Mouse (Mus musculus): Measurements from ENCODE around the gene Cmtm4. TPM values are rescaled to one million over a fixed set of nuclear protein-coding genes. Genes with fewer than 3 reads are reported as not detected.
A peak's percentile ranks its signal among the peaks of the same experiment; 100 is the strongest.

Cmtm4 gene
- total RNA-seq, 1 experiment from 2014 or later, result 40.9 TPM

DNA sequence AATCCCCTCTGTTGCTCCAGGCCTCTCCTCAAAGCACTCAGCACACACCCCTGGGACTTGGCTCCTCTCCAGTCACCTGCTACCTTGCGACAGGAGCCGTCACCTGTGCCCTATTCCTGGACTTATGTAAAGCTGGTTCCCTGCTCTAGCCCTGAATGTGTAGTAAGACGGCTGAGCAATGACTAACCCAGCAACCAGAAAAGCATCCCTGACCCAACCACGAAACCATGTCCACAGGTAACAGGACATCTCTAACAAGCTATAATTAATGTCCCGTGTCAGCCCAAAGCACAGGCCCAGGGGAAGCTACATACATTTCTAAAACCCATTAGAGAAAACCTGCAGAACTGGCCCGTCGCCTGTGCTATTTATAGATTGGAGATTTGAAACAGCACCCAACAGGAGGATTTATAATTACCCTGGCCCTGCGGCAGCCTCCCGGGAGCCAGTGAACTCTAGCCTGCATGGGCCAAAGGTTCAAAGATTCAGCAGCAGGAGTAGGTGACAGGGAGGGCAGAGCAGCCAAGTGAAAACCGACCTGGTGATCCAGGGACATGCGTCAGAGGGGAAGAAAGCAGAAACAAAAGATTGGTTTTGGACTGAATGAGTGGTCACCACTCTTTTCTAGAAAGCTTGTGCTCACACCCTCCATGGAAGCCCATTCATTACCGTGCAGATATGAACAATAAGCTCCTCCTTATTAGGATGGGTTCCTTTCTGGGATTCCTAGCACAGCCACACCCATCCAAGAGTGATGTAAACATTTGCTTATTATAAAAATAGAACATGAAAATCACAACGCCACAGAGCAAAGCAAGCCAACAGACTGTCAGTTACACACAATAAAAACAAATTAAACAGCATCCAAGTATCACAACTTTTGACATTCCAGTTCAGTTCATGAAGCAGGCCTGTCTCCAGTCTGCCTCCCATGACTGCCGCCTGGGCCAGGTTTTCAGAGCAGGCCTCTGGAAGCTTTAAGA is 20.5 kb downstream of the Cmtm4 start:
- peak; percentile 62 for DNase-seq

- no peak for DNase-seq
Observed at GRCm38 (mm10) chr8:104374269-104374668, 21.3 kb downstream of the Cmtm4 start.

DNA sequence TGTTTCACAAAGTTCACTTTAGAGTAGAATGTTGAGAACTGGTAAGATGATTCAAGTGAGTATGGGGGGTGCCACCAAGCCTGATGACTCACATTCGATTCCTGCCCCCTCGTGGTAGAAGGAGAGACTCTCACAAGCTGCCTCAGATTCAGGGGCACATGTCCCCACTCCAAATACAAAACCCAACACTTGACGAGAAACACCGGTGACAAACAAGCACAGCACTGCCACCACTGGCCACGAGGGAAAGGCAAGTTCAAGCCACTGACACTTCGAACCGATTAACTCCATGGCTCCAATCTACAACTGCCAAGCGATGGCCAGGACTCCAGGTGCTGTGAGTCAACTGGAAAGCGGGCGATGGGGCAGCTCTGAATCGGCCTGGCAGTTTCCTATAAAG is 21.8 kb downstream of the Cmtm4 start:
- DNase-seq, result peak; percentile 23

DNA sequence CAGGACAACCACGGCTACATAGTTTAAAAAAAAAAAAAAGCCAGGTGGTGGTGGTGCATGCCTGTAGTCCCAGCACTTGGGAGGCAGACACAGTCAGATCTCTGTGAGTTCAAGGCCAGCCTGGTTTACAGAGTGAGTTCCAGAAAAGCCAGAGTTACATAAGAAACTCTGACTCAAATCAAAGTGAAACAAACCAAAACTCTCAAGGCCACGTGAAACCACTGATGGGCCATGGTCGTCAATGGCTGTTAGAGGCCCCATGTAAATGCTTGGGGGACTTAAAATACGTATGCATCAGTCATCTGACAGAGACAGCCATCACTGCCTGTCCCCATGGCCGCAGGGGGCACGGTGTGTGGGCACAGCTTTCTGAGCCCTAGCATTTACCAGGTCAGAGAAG is 24.5 kb downstream of the Cmtm4 start:
- no peak for DNase-seq

DNA sequence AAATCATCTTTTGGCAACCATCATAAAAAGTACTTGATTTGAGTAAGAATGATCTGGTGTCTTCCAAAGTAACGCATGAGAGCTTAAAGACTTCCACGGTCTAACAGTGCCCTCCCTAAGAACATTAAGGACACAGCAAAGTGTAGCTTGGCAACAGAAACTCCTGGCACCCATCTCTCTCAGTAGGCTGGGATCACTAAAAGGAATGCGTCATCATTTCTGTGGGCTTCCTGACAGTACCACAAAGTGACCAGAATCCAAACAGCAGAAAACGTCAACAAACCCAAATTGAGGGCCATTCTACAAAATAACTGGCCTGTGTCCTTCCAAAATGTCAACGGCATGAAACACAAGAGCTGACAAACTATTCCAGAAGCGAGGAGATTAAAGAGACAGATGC is 25.5 kb downstream of the Cmtm4 start:
- no peak for DNase-seq

DNA sequence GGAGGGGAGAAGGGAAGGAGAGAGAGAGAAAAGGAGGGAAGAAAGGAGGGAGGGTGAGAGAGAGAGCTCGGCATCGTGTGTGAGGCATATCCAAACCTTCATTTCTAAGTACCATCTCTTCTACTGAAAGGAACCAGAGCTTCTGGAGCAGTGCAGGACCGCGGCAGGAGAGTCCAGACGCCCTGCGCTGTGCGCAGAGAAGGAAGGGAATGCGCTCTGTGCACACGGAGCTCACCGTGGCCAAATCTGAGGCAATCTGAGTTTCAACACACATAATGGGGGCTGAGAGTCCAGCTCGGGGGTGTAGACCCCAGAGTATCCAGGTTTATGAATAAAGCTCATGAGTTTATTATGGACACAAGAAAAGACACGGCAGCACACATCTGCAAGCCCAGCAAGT is 26.0 kb downstream of the Cmtm4 start:
- no peak for DNase-seq

DNA sequence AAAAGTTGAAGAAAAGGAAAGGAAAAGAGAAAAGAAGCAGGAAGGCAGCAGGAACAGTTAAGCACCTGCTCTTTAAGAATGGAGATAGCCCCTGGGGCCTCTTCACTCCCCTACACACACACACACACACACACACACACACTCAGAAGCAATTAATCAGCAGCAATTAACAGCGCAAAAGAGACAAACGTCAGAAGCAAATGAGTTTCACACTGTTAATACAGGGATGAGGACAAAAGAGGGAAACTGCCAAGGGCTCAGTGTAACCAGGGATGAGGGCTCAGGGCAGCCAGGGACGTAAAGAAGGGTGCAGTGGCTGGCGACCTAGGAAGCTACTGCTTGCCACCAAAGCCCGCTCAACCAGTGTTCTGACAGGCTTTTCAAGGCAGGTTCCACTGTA is 28.2 kb downstream of the Cmtm4 start:
- no peak for DNase-seq

- DNase-seq, result no peak
Observed at GRCm38 (mm10) chr8:104365695-104366094, 29.9 kb downstream of the Cmtm4 start.

DNA sequence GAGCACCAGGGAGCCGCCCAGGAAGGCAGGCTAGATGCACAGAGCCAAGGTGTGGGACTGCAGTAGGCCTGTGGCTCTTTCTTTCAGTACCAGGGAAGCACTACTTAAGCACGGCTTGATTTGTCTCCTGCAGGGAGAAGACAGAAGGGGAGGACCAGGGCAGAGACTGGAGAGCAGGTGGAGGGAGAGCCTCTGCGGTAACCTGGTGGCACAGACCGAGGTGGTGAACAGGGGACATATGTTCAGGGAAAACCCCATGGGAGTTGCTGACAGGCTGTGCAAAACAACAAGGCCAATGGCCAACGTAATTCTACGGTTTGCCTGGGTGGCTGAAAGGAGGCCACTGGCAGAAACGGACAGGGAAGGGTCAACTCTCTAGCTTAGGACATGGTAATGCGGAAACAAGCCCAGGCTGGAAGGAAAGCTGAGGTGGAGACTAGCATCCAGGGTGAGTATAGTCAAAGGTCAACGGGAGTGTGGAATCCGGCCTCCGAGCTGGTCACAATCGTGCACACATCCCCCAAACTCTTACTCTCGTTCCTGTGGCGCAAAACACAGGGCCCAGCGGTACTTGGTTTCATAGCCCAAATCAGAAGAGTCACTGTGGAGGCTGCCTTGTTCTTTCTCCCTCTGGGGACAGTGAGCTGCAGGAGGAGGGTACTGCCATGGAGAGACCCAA is 35.7 kb downstream of the Cmtm4 start:
- DNase-seq, result peak; percentile 21

DNA sequence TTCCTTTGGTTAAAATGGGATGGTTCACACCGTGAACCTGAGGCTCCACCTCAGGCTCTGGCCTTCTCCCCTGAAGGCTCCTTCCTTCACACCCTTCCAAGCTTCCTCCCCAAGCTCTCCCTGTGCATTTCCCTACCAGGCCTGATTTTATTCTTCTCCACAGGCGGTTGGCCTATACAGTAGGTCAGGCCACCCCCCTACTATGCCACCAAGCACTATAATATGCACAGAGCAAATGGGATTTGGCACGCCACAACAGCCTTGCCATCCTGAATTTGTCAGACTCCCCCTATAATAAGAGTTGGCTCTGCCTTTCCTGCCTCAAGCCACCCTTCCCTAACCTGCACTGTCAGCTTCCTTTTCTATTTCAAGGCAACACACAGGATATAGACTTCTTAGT is 37.0 kb downstream of the Cmtm4 start:
- no peak for DNase-seq

DNA sequence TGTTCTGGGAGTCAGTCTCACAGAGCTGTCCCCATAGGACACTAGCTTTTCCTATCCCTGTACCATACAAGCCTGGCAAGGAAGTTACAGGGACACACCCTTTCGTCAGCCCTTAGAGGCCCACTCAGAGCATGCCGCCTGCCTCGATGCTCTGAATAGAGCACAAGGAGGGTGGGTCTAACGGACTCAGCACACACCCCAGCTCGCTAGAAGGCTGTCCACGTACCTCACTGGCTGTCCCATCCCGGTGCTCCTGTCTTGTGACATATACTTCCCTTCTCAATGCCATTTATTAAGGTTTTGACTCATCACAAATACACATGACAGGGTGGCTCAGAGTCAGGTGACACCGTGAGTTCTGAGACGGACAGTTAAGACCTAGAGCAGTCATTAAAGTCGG is 41.1 kb downstream of the Cmtm4 start:
- no peak for DNase-seq

DNA sequence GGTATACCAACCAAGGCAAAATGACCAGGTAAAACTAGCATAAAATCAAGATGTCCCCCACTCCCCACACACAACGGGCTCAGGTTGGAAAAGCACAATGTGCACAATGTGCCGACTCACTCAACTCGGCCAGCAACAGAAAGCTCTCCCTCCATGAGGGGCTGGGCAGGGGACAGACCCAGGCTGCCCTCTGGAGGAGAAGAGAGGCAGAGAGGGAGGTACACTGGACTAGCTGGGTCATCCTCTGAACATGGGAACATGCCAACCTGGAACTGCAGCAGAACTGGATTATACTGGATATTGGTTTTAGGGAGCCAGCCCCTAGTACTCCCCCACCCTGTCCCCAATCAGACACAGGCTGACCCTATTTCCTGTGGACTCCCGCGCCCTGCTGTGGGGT is 42.4 kb downstream of the Cmtm4 start:
- DNase-seq, result no peak

DNA sequence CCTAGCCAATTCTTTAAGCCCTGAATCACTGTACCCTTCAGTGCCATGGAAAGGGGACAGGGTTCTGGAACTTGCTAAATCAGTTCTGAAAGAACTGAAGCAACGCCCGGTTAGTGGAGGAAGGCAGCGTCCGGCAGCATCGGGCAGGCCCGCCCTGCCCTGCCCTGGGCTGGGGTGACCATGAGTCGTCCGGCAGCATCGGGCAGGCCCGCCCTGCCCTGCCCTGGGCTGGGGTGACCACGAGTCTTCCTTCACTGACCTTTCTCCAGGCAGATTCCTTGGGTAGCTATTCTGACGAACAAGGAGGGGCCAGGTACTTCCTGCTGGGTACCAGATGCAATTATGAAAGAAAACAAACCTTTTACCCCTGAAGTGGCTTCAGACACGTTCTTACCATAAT is 45.6 kb downstream of the Cmtm4 start:
- no peak for DNase-seq

- no peak for DNase-seq
Observed at GRCm38 (mm10) chr8:104348971-104349370, 46.6 kb downstream of the Cmtm4 start.

DNA sequence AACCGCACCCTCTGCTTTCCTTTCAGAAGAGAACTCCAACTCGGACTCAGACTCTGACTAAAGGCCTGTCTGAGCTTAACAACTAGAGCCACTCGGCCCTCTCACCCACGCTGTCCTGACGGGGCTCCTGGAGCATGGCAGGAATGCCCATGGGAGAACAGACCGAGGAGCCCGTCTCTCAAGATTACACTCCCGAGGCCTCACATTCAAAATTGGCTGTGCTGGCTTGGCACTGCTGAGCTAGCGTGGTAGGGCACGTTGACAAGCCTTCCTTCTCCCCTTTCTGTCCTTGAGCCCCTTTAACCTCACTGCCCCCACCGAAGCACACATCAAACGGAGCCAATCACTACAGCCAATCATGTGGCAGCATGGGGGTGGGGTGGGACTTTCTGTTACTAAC is 48.9 kb downstream of the Cmtm4 start:
- DNase-seq, result peak; percentile 61

- no peak for DNase-seq
Observed at GRCm38 (mm10) chr8:104344622-104345021, 51.0 kb downstream of the Cmtm4 start.

GRCm38 (mm10) chr8:104343957-104344356 is 51.6 kb downstream of the Cmtm4 start:
- DNase-seq, result peak; percentile 94

GRCm38 (mm10) chr8:104342426-104342825 is 53.2 kb downstream of the Cmtm4 start:
- no peak for DNase-seq

DNA sequence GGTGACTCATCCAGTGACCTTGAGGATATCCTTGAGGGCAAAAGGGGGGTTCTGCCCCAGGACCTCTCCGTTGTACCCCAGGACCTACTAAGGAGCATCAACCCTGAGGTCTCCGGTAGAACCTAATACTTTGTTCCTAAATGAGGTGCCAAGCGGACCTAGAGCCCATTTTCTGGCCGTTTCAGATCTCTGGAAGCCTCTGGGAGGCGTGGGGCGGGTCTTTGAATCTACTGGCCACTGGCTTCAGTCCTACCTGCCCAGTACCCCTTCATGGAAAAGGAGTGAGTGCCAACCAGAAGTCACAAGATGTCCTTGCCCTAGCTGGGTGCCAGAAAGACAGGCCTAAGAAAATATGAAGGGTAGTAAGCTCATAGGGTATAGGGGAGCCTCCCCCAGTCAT is 53.9 kb downstream of the Cmtm4 start:
- DNase-seq, result no peak

- peak; percentile 88 for DNase-seq
Observed at GRCm38 (mm10) chr8:104341106-104341561, 54.5 kb downstream of the Cmtm4 start.

GRCm38 (mm10) chr8:104340233-104341105 is 55.1 kb downstream of the Cmtm4 start:
- DNase-seq, result peak; percentile 93

- no peak for DNase-seq
Observed at GRCm38 (mm10) chr8:104339983-104340232, 55.7 kb downstream of the Cmtm4 start.

Measured in adrenal gland, postnatal 14 days (tissue).